Mouse (Mus musculus) forebrain, embryonic 12.5 days (tissue): ENCODE results near the gene Ncapg. TPM values are rescaled to one million over a fixed set of nuclear protein-coding genes. Genes with fewer than 3 reads are reported as not detected.

Experiments used
- ATAC-seq: fragments of 200-750 bp; cut with Nextera tagmentation; 2 replicates; pipeline ENCODE4 v1.8.0; 2017; ENCODE audit warnings: moderate TSS enrichment; ENCODE audit not compliant: low FRiP score
- H3K27ac ChIP-seq: fragments of 300-500 bp; sonication (generic); 2 replicates; pipeline ENCODE4 v1.5.1; 2016; ENCODE audit warnings: mild to moderate bottlenecking
- H3K27me3 ChIP-seq: fragments of 300-500 bp; sonication (generic); 2 replicates; pipeline ENCODE4 v1.6.1; 2016; ENCODE audit warnings: mild to moderate bottlenecking
- H3K36me3 ChIP-seq: fragments of 300-500 bp; sonication (generic); replicated peaks from 2 replicates; pipeline ENCODE4 v1.6.1; 2016; ENCODE audit warnings: mild to moderate bottlenecking
- H3K4me1 ChIP-seq: fragments of 300-500 bp; sonication (generic); 2 replicates; pipeline ENCODE4 v1.6.1; 2016
- H3K4me2 ChIP-seq: fragments of 300-500 bp; sonication (generic); 2 replicates; pipeline ENCODE4 v1.6.1; 2016; ENCODE audit warnings: mild to moderate bottlenecking, moderate library complexity
- H3K4me3 ChIP-seq: fragments of 300-500 bp; sonication (generic); replicated peaks from 2 replicates; pipeline ENCODE4 v1.5.1; 2016; ENCODE audit warnings: mild to moderate bottlenecking
- H3K9ac ChIP-seq: fragments of 300-500 bp; sonication (generic); 2 replicates; pipeline ENCODE4 v1.6.1; 2016; ENCODE audit warnings: mild to moderate bottlenecking
- H3K9me3 ChIP-seq: fragments of 300-500 bp; sonication (generic); 2 replicates; pipeline ENCODE4 v1.6.1; 2016
- WGBS: fragments of 180-500 bp; shearing (Covaris S2); methylation state at CpG from one replicate; pipeline ENCODE4 v1.1.7; 2016; 5-methylcytosine and 5-hydroxymethylcytosine counted together
- polyA plus RNA-seq: library from polyadenylated mRNA; unstranded; fragments of >200 nt; fragmentation: Nextera tagmentation; extraction: Ambion mirVana; gene quantifications from 2 replicates; pipeline ENCODE4 v1.2.1, GENCODE M21; 2016

The Ncapg gene
- polyA plus RNA-seq, 1 experiment from 2014 or later, result 75.3 TPM

DNA sequence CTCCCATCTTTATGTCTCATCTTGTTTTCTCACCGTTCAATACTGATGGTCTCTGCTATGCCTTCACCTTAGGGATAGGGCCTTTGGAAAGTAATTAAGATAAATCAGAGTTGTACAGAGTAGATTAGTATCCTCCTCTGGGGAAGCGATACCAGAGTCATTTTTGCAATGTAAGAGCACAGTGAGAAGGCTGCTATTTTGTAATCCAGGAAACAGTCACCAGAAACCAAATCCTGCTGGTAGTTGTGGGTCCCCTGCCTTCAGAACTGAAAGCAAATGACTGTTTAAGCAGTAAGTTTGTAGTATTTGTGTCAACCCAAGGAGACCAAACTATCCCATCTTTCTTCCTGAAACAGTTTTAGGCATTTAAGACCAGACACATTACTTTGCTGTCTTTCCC is 39.9 kb downstream of the Ncapg start:
- Histone ChIP-seq H3K9me3 (no peaks in the 10 kb centered on the region), H3K27me3 (no peaks in the 10 kb centered on the region), H3K4me1 (no peaks in the 10 kb centered on the region), H3K36me3 (peaks cover 19% of the 10 kb centered on the region), H3K4me3 (no peak overlapping the region), H3K27ac (no peak overlapping the region), H3K4me2 (no peak overlapping the region), H3K9ac (no peak overlapping the region)
- WGBS, result 96% methylated on average over 2 of the region's 2 CpGs
- no peak for ATAC-seq

DNA sequence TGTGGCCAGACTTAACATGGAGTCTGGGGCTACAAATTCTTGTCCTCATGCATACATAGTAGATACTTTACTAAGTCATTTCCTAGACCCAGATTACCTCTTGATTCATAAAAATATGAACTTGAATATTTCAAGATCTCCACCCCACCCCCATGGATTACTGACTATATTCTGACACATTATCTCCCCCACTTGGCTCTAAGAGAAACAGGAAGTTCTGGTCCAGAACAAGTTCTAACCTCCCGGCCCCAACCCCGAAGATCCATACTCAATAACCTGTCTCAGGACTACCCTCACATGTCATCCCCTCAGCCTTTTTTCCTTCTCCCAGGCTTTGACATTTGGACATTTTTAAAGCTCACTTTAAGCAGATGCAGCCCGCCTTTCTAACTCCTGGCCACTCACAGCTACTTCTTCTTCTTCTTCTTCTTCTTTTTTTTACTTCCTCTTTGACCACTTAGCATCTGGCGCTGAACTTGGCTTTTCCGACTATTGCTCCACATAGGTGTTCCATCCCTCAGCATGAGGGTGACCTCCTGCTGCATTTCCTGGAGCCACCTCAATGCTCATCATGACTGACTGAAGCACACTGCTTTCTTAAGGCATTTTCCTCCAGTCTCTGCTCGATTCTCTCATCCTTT is 49.2 kb downstream of the Ncapg start:
- H3K4me1 ChIP-seq, result no peaks in the 10 kb centered on the region
- H3K27me3 ChIP-seq, result no peaks in the 10 kb centered on the region
- no peak for ATAC-seq
- no peaks in the 10 kb centered on the region for H3K9me3 ChIP-seq
- 92% methylated on average over 6 of the region's 6 CpGs for WGBS
- H3K27ac ChIP-seq, result no peak overlapping the region
- no peaks in the 10 kb centered on the region for H3K36me3 ChIP-seq
- H3K4me3 ChIP-seq, result no peak overlapping the region
- H3K9ac ChIP-seq, result no peak overlapping the region
- H3K4me2 ChIP-seq, result no peak overlapping the region

DNA sequence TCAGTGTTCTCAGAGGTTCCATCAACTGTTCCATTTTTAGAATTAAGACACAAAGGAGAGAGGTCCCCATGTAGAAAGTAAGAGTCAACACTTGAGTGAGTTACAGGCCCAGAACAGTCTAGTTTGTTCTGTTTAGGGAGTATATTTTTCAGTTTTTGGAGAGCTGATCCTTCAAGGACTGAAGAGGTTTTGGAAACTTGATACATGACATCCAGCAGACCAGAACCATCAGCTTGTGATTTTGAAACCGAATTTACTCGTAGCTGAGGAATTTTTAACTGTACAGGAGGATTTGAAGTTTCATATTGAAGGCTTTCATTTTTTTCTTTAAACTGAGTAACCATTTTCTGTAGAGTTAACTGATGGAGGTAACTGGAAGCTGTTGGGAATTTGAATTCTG is 64.0 kb downstream of the Ncapg start:
- Histone ChIP-seq H3K9ac (no peak overlapping the region), H3K4me3 (no peak overlapping the region), H3K9me3 (no peaks in the 10 kb centered on the region), H3K27me3 (no peaks in the 10 kb centered on the region), H3K27ac (no peak overlapping the region), H3K36me3 (peaks cover 12% of the 10 kb centered on the region), H3K4me1 (no peaks in the 10 kb centered on the region), H3K4me2 (no peak overlapping the region)
- no peak for ATAC-seq
- 92% methylated on average over 2 of the region's 2 CpGs for WGBS

DNA sequence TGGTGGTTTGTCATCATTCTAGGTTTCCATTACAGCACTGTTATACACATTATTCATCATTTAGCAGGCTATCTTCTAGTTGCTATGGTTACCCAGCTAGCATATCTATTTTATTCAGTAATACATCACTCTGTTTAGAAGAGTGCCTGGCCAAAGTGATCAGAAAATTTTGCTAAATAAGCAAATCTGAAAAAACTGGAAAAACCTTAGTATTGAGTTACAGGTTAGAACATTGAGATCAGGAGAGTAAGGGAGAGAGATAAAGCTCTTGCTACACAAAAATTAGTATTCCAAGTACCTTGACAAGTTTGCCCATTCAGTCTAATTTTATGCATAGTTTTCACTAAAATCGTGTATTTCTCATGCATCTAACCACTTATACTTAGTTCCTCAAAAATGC is 68.2 kb downstream of the Ncapg start:
- WGBS, result 95% methylated on average over 1 of the region's 1 CpGs
- H3K4me1 ChIP-seq, result no peaks in the 10 kb centered on the region

More for the DNA sequence above, 68.2 kb downstream of the Ncapg start:
- Histone ChIP-seq H3K9me3 (no peaks in the 10 kb centered on the region), H3K4me2 (no peak overlapping the region), H3K27ac (no peak overlapping the region), H3K36me3 (peaks cover 12% of the 10 kb centered on the region), H3K27me3 (no peaks in the 10 kb centered on the region), H3K4me3 (no peak overlapping the region), H3K9ac (no peak overlapping the region)
- ATAC-seq, result no peak

Other genes starting within 250 kb of the Ncapg start
- gene Qdpr, start 219.7 kb upstream of the Ncapg start, polyA plus RNA-seq, result 102 TPM in 2 replicates
- gene Clrn2, start 216.2 kb upstream of the Ncapg start, polyA plus RNA-seq, result not detected in 2 replicates
- gene Lap3, start 176.5 kb upstream of the Ncapg start, polyA plus RNA-seq, result 67.2 and 67.7 TPM in 2 replicates
- gene Med28, start 149.7 kb upstream of the Ncapg start, polyA plus RNA-seq, result 285 and 297 TPM in 2 replicates
- gene Fam184b, start 30.3 kb upstream of the Ncapg start, polyA plus RNA-seq, result 2.8 and 4.2 TPM in 2 replicates
- gene Lcorl, start 187.7 kb downstream of the Ncapg start, polyA plus RNA-seq, result 57.0 and 60.0 TPM in 2 replicates